Mouse (Mus musculus): ENCODE data around the gene Cidec. TPM values are rescaled to one million over a fixed set of nuclear protein-coding genes. Genes with fewer than 3 reads are reported as not detected.

The Cidec gene
- polyA plus RNA-seq, 1 experiment, result not detected

DNA sequence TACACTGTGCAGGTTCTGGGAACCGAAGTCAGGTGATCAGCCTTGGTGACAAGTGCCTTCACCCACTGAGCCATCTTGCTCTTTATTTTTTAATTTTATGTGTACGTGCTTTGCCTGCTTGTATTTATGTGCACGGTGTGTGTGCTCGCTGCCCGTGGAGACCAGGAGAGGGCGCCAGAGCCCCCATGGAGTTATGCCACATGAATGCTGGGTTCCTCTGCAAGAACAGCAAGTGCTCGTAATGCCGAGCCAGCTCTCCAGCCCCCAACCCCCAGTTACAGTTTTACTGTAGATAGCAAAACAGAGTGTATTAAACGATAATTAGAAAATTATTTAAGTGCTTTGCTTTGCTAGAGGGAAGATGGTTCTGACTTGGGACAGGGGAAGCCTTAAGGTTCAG, 28.9 kb downstream of the Cidec start:
- H3K4me2 ChIP-seq (ENCODE audit: low read depth), result no peak overlapping the region
- TF ChIP-seq CEBPB (IDR thresholded peaks at IDR 0.05; ENCODE audit: insufficient read depth, poor library complexity, severe bottlenecking) (no peak), USF1 (IDR thresholded peaks at IDR 0.05; ENCODE audit: low read depth) (no peak), MYOD1 (IDR thresholded peaks at IDR 0.05; ENCODE audit: control insufficient read depth in 1 of 3, insufficient read length in 2 of 3, low read depth in 2 of 3) (no peak), SRF (IDR thresholded peaks at IDR 0.05; ENCODE audit: control insufficient read depth, insufficient read length, low read depth) (no peak), E2F4 (IDR thresholded peaks at IDR 0.05; ENCODE audit: insufficient read depth) (no peak), POLR2AphosphoS2 (IDR thresholded peaks at IDR 0.05; ENCODE audit: insufficient read length, low read depth) (no peak), POLR2A (IDR thresholded peaks at IDR 0.05; ENCODE audit: insufficient read length, low read depth) (no peak), MAX (IDR thresholded peaks at IDR 0.05; ENCODE audit: low read depth) (no peak), MYOG (IDR thresholded peaks at IDR 0.05; ENCODE audit: control insufficient read depth in 1 of 3, insufficient read depth in 1 of 3, insufficient read length in 2 of 3, low read depth in 2 of 3) (no peak), TCF12 (IDR thresholded peaks at IDR 0.05; ENCODE audit: insufficient read depth, poor library complexity, severe bottlenecking) (no peak), TCF3 (IDR thresholded peaks at IDR 0.05; ENCODE audit: insufficient read length, low read depth) (no peak)
- H3K79me2 ChIP-seq (ENCODE audit: control insufficient read depth, insufficient read depth), result no peaks in the 10 kb centered on the region
- no peak overlapping the region for H3ac ChIP-seq (ENCODE audit: control insufficient read depth, insufficient read length)
- no peaks in the 10 kb centered on the region for H3K27me3 ChIP-seq (ENCODE audit: control insufficient read depth, insufficient read depth, insufficient read length)
- no peaks in the 10 kb centered on the region for H3K36me3 ChIP-seq (ENCODE audit: control insufficient read depth, insufficient read depth)
- H3K4me3 ChIP-seq, result no peak overlapping the region

DNA sequence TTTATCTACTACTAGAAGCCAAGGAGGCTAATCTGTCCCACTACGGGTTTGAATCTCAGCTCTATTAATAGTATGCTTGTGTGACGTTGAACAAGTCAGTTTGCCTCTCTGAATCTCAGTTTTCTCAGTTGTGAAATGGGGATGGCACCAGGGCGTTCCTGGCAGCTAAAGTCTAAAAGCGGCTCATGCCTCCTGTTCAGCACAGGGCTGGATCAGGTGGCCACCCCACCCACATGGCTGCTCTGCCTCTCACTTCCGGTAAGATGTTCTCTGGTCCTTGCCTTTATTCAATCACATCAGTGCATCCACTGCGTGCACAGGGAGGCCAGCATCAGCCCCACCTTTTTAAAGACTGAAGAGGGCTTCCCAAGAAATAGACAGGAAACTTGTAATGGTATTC, 30.1 kb downstream of the Cidec start:
- no peak overlapping the region for H3ac ChIP-seq (ENCODE audit: control insufficient read depth, insufficient read length)
- no peak overlapping the region for H3K4me2 ChIP-seq (ENCODE audit: low read depth)
- no peaks in the 10 kb centered on the region for H3K79me2 ChIP-seq (ENCODE audit: control insufficient read depth, insufficient read depth)
- H3K36me3 ChIP-seq (ENCODE audit: control insufficient read depth, insufficient read depth), result no peaks in the 10 kb centered on the region
- no peak overlapping the region for H3K4me3 ChIP-seq
- H3K27me3 ChIP-seq (ENCODE audit: control insufficient read depth, insufficient read depth, insufficient read length), result no peaks in the 10 kb centered on the region
- TF ChIP-seq MYOD1 (IDR thresholded peaks at IDR 0.05; ENCODE audit: control insufficient read depth in 1 of 3, insufficient read length in 2 of 3, low read depth in 2 of 3), result no peak
- TF ChIP-seq MYOG (IDR thresholded peaks at IDR 0.05; ENCODE audit: control insufficient read depth in 1 of 3, insufficient read depth in 1 of 3, insufficient read length in 2 of 3, low read depth in 2 of 3), result no peak
- TF ChIP-seq POLR2AphosphoS2 (IDR thresholded peaks at IDR 0.05; ENCODE audit: insufficient read length, low read depth), result no peak
- TF ChIP-seq USF1 (IDR thresholded peaks at IDR 0.05; ENCODE audit: low read depth), result no peak
- no peak for TF ChIP-seq CEBPB (IDR thresholded peaks at IDR 0.05; ENCODE audit: insufficient read depth, poor library complexity, severe bottlenecking)
- TF ChIP-seq SRF (IDR thresholded peaks at IDR 0.05; ENCODE audit: control insufficient read depth, insufficient read length, low read depth), result no peak
- no peak for TF ChIP-seq REST (IDR thresholded peaks at IDR 0.05; ENCODE audit: insufficient read depth, insufficient read length)
- TF ChIP-seq TCF3 (IDR thresholded peaks at IDR 0.05; ENCODE audit: insufficient read length, low read depth), result no peak
- TF ChIP-seq POLR2A (IDR thresholded peaks at IDR 0.05; ENCODE audit: insufficient read length, low read depth), result no peak
- no peak for TF ChIP-seq MAX (IDR thresholded peaks at IDR 0.05; ENCODE audit: low read depth)
- no peak for TF ChIP-seq E2F4 (IDR thresholded peaks at IDR 0.05; ENCODE audit: insufficient read depth)
- TF ChIP-seq TCF12 (IDR thresholded peaks at IDR 0.05; ENCODE audit: insufficient read depth, poor library complexity, severe bottlenecking), result no peak

- no peaks in the 10 kb centered on the region for H3K27me3 ChIP-seq (ENCODE audit: control insufficient read depth, insufficient read depth, insufficient read length)
- no peak overlapping the region for H3ac ChIP-seq (ENCODE audit: control insufficient read depth, insufficient read length)
- H3K4me2 ChIP-seq (ENCODE audit: low read depth), result no peak overlapping the region
- TF ChIP-seq MYOD1 (IDR thresholded peaks at IDR 0.05; ENCODE audit: control insufficient read depth in 1 of 3, insufficient read length in 2 of 3, low read depth in 2 of 3), result no peak
- TF ChIP-seq TCF12 (IDR thresholded peaks at IDR 0.05; ENCODE audit: insufficient read depth, poor library complexity, severe bottlenecking), result no peak
- TF ChIP-seq MAX (IDR thresholded peaks at IDR 0.05; ENCODE audit: low read depth), result no peak
- TF ChIP-seq E2F4 (IDR thresholded peaks at IDR 0.05; ENCODE audit: insufficient read depth), result no peak
- TF ChIP-seq POLR2AphosphoS2 (IDR thresholded peaks at IDR 0.05; ENCODE audit: insufficient read length, low read depth), result no peak
- no peak for TF ChIP-seq USF1 (IDR thresholded peaks at IDR 0.05; ENCODE audit: low read depth)
- TF ChIP-seq SRF (IDR thresholded peaks at IDR 0.05; ENCODE audit: control insufficient read depth, insufficient read length, low read depth), result no peak
- no peak for TF ChIP-seq POLR2A (IDR thresholded peaks at IDR 0.05; ENCODE audit: insufficient read length, low read depth)
- TF ChIP-seq TCF3 (IDR thresholded peaks at IDR 0.05; ENCODE audit: insufficient read length, low read depth), result no peak
- no peak for TF ChIP-seq MYOG (IDR thresholded peaks at IDR 0.05; ENCODE audit: control insufficient read depth in 1 of 3, insufficient read depth in 1 of 3, insufficient read length in 2 of 3, low read depth in 2 of 3)
- no peak for TF ChIP-seq CEBPB (IDR thresholded peaks at IDR 0.05; ENCODE audit: insufficient read depth, poor library complexity, severe bottlenecking)
- TF ChIP-seq REST (IDR thresholded peaks at IDR 0.05; ENCODE audit: insufficient read depth, insufficient read length), result no peak
- H3K36me3 ChIP-seq (ENCODE audit: control insufficient read depth, insufficient read depth), result no peaks in the 10 kb centered on the region
- H3K79me2 ChIP-seq (ENCODE audit: control insufficient read depth, insufficient read depth), result no peaks in the 10 kb centered on the region
- H3K4me3 ChIP-seq, result no peak overlapping the region
Observed at GRCm38 (mm10) chr6:113404649-113405448, 30.7 kb downstream of the Cidec start.

DNA sequence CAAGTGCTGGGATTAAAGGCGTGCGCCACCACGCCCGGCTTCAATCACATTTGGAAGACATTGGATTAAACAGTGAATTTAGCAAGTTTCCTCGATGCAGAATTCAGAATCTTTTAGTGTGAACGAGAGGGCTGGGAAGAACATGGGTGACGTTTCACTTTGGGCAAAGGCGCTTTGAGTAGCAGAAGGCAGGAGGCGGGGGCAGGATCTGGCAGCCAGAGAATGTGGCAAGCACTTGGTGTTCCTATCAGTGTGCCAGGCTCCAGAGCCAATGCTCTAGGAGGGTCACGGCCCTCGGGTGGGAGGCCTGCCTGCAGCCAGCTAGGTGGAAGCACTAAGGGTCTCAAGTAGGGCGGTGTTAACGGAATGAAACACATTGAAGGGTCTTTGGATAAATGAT, 33.5 kb downstream of the Cidec start:
- Histone ChIP-seq H3ac (ENCODE audit: control insufficient read depth, insufficient read length) (no peak overlapping the region), H3K36me3 (ENCODE audit: control insufficient read depth, insufficient read depth) (peaks cover 5% of the 10 kb centered on the region), H3K4me2 (ENCODE audit: low read depth) (no peak overlapping the region), H3K27me3 (ENCODE audit: control insufficient read depth, insufficient read depth, insufficient read length) (no peaks in the 10 kb centered on the region), H3K79me2 (ENCODE audit: control insufficient read depth, insufficient read depth) (no peaks in the 10 kb centered on the region), H3K4me3 (no peak overlapping the region)
- no peak for TF ChIP-seq TCF12 (IDR thresholded peaks at IDR 0.05; ENCODE audit: insufficient read depth, poor library complexity, severe bottlenecking)
- TF ChIP-seq POLR2AphosphoS2 (IDR thresholded peaks at IDR 0.05; ENCODE audit: insufficient read length, low read depth), result no peak
- TF ChIP-seq REST (IDR thresholded peaks at IDR 0.05; ENCODE audit: insufficient read depth, insufficient read length), result no peak
- no peak for TF ChIP-seq POLR2A (IDR thresholded peaks at IDR 0.05; ENCODE audit: insufficient read length, low read depth)
- no peak for TF ChIP-seq MYOD1 (IDR thresholded peaks at IDR 0.05; ENCODE audit: control insufficient read depth in 1 of 3, insufficient read length in 2 of 3, low read depth in 2 of 3)
- no peak for TF ChIP-seq MYOG (IDR thresholded peaks at IDR 0.05; ENCODE audit: control insufficient read depth in 1 of 3, insufficient read depth in 1 of 3, insufficient read length in 2 of 3, low read depth in 2 of 3)
- TF ChIP-seq USF1 (IDR thresholded peaks at IDR 0.05; ENCODE audit: low read depth), result no peak
- no peak for TF ChIP-seq MAX (IDR thresholded peaks at IDR 0.05; ENCODE audit: low read depth)
- no peak for TF ChIP-seq SRF (IDR thresholded peaks at IDR 0.05; ENCODE audit: control insufficient read depth, insufficient read length, low read depth)
- no peak for TF ChIP-seq CEBPB (IDR thresholded peaks at IDR 0.05; ENCODE audit: insufficient read depth, poor library complexity, severe bottlenecking)
- no peak for TF ChIP-seq TCF3 (IDR thresholded peaks at IDR 0.05; ENCODE audit: insufficient read length, low read depth)
- TF ChIP-seq E2F4 (IDR thresholded peaks at IDR 0.05; ENCODE audit: insufficient read depth), result no peak

Measured in myocyte (in vitro differentiated cells).